Mouse (Mus musculus): Measurements from ENCODE around the gene Pald1.
A peak's percentile ranks its signal among the peaks of the same experiment; 100 is the strongest.

Pald1 gene

GRCm38 (mm10) chr10:61383021-61383714, at the start of gene Pald1:
Gene Pald1, minus strand, starts transcription at chr10:61383530.
- no peak for DNase-seq (ENCODE audit: low read depth in 2 of 2, low spot score in 2 of 2)

GRCm38 (mm10) chr10:61431375-61431774, 48.0 kb upstream of the Pald1 start:
- DNase-seq (ENCODE audit: low read depth in 2 of 2, low spot score in 2 of 2) = no peak

- DNase-seq (ENCODE audit: low read depth in 2 of 2, low spot score in 2 of 2) = no peak
Observed at GRCm38 (mm10) chr10:61429043-61429442, 45.7 kb upstream of the Pald1 start.

GRCm38 (mm10) chr10:61428416-61428815, 45.1 kb upstream of the Pald1 start:
- DNase-seq (ENCODE audit: low read depth in 2 of 2, low spot score in 2 of 2) = no peak

- no peak for DNase-seq (ENCODE audit: low read depth in 2 of 2, low spot score in 2 of 2)
Observed at GRCm38 (mm10) chr10:61427951-61428350, 44.6 kb upstream of the Pald1 start.

GRCm38 (mm10) chr10:61426251-61426757, 43.0 kb upstream of the Pald1 start:
- DNase-seq (ENCODE audit: low read depth in 2 of 2, low spot score in 2 of 2) = no peak

GRCm38 (mm10) chr10:61425047-61425446, 41.7 kb upstream of the Pald1 start:
- no peak for DNase-seq (ENCODE audit: low read depth in 2 of 2, low spot score in 2 of 2)

- no peak for DNase-seq (ENCODE audit: low read depth in 2 of 2, low spot score in 2 of 2)
Observed at GRCm38 (mm10) chr10:61424500-61424899, 41.2 kb upstream of the Pald1 start.

- DNase-seq (ENCODE audit: low read depth in 2 of 2, low spot score in 2 of 2) = peak in 1 of 2 experiments; percentile 40
Observed at GRCm38 (mm10) chr10:61423289-61423688, 40.0 kb upstream of the Pald1 start.

- DNase-seq (ENCODE audit: low read depth in 2 of 2, low spot score in 2 of 2) = no peak
Observed at GRCm38 (mm10) chr10:61422861-61423260, 39.5 kb upstream of the Pald1 start.

- no peak for DNase-seq (ENCODE audit: low read depth in 2 of 2, low spot score in 2 of 2)
Observed at GRCm38 (mm10) chr10:61420011-61420410, 36.7 kb upstream of the Pald1 start.

GRCm38 (mm10) chr10:61419146-61419545, 35.8 kb upstream of the Pald1 start:
- no peak for DNase-seq (ENCODE audit: low read depth in 2 of 2, low spot score in 2 of 2)

GRCm38 (mm10) chr10:61418131-61418900, 35.0 kb upstream of the Pald1 start:
- no peak for DNase-seq (ENCODE audit: low read depth in 2 of 2, low spot score in 2 of 2)

GRCm38 (mm10) chr10:61417672-61418071, 34.3 kb upstream of the Pald1 start, which contains the start of gene Nodal:
Gene Nodal, plus strand, starts transcription at chr10:61417972.
- no peak for DNase-seq (ENCODE audit: low read depth in 2 of 2, low spot score in 2 of 2)

- DNase-seq (ENCODE audit: low read depth in 2 of 2, low spot score in 2 of 2) = no peak
Observed at GRCm38 (mm10) chr10:61417046-61417445, 33.7 kb upstream of the Pald1 start.

- no peak for DNase-seq (ENCODE audit: low read depth in 2 of 2, low spot score in 2 of 2)
Observed at GRCm38 (mm10) chr10:61416561-61416960, 33.2 kb upstream of the Pald1 start.

- DNase-seq (ENCODE audit: low read depth in 2 of 2, low spot score in 2 of 2) = no peak
Observed at GRCm38 (mm10) chr10:61415890-61416289, 32.6 kb upstream of the Pald1 start.

GRCm38 (mm10) chr10:61415240-61415639, 31.9 kb upstream of the Pald1 start:
- no peak for DNase-seq (ENCODE audit: low read depth in 2 of 2, low spot score in 2 of 2)

GRCm38 (mm10) chr10:61412910-61413625, 29.7 kb upstream of the Pald1 start:
- no peak for DNase-seq (ENCODE audit: low read depth in 2 of 2, low spot score in 2 of 2)

- no peak for DNase-seq (ENCODE audit: low read depth in 2 of 2, low spot score in 2 of 2)
Observed at GRCm38 (mm10) chr10:61410193-61410592, 26.9 kb upstream of the Pald1 start.

- DNase-seq (ENCODE audit: low read depth in 2 of 2, low spot score in 2 of 2) = no peak
Observed at GRCm38 (mm10) chr10:61409776-61410175, 26.4 kb upstream of the Pald1 start.

GRCm38 (mm10) chr10:61405958-61406357, 22.6 kb upstream of the Pald1 start:
- no peak for DNase-seq (ENCODE audit: low read depth in 2 of 2, low spot score in 2 of 2)
